In the genomic region with DNA sequence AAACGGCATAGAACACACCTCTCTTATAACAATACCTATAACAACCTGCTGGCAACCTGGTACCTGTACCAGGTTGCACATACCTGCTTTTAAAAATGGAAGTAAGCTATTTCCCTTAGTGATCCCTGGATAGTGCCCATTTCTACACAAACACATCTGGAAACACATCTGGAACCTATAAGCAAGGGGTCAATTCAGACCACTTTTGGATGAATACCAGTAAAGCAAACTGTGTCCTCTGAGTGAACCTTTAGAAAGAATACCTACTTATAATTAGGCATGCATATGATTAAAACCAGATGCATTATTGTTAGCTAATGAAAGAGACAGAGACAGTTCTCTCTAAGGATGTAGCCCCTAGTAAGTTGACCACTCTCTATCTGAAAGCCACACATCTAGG, we compare ENCODE assay signal across 20 mouse cellular contexts.
"Had no signal": no experiment of that assay in that cellular context is flagged by ENCODE, and none has a peak within 500 bp of the region (broad histone marks: within the 10 kb centered on the region; RNA-seq: fewer than 3 reads in every experiment).

No protein-coding gene starts in this region.

- H3K9me3 ChIP-seq: limb, embryonic 15.5 days; midbrain, embryonic 10.5 days; midbrain, embryonic 13.5 days; neural tube, embryonic 13.5 days; stomach, embryonic 15.5 days had no signal

- H3K4me2 ChIP-seq: limb, embryonic 15.5 days; liver, embryonic 11.5 days; lung, embryonic 14.5 days; midbrain, embryonic 13.5 days; neural tube, embryonic 13.5 days; stomach, embryonic 15.5 days had no signal

- H3K27ac ChIP-seq: kidney, postnatal 0 days; layer of hippocampus, adult 2 months; limb, embryonic 15.5 days; liver, embryonic 14.5 days; macrophage; midbrain, embryonic 10.5 days; midbrain, embryonic 13.5 days; neural tube, embryonic 13.5 days; stomach, embryonic 15.5 days had no signal

- H3K9ac ChIP-seq: limb, embryonic 15.5 days; liver, embryonic 14.5 days; liver, postnatal 0 days; lung, embryonic 14.5 days; midbrain, embryonic 13.5 days; neural tube, embryonic 13.5 days; stomach, embryonic 15.5 days had no signal

- ATAC-seq: liver, postnatal 0 days; midbrain, embryonic 13.5 days; midbrain, embryonic 16.5 days had no signal

- H3K36me3 ChIP-seq: limb, embryonic 15.5 days; midbrain, embryonic 10.5 days; midbrain, embryonic 13.5 days; neural tube, embryonic 13.5 days; stomach, embryonic 15.5 days had no signal

- H3K27me3 ChIP-seq: limb, embryonic 15.5 days; midbrain, embryonic 13.5 days; neural tube, embryonic 13.5 days; stomach, embryonic 15.5 days had no signal

- H3K4me3 ChIP-seq: layer of hippocampus, adult 2 months; limb, embryonic 15.5 days; midbrain, embryonic 10.5 days; midbrain, embryonic 13.5 days; myocyte; neural tube, embryonic 13.5 days; stomach, embryonic 15.5 days had no signal

- DNase-seq: kidney, postnatal 25 days; layer of hippocampus, adult 9-11 months; liver, postnatal 0 days; lung, embryonic 14.5 days; retina, postnatal 1 day; right cerebral cortex, postnatal 25 days; spleen, adult 18-20 months; thymus, postnatal 36 days had no signal

- H3K4me1 ChIP-seq: neural tube, embryonic 13.5 days; stomach, embryonic 15.5 days had no signal
